Mouse (Mus musculus) hindbrain, embryonic 13.5 days (tissue): ENCODE data around the gene Mfsd14b. TPM values are rescaled to one million over a fixed set of nuclear protein-coding genes. Genes with fewer than 3 reads are reported as not detected.

Experiments used
- ATAC-seq: fragments of 200-750 bp; cut with Nextera tagmentation; 2 replicates; pipeline ENCODE4 v1.8.0; 2017; ENCODE audit warnings: moderate TSS enrichment; ENCODE audit not compliant: low FRiP score
- H3K27ac ChIP-seq: fragments of 300-500 bp; sonication (generic); 2 replicates; pipeline ENCODE4 v1.5.1; 2015; ENCODE audit warnings: inconsistent platforms, mild to moderate bottlenecking, moderate library complexity
- H3K27me3 ChIP-seq: fragments of 300-500 bp; sonication (generic); 2 replicates; pipeline ENCODE4 v1.6.1; 2015; ENCODE audit warnings: mild to moderate bottlenecking, inconsistent platforms
- H3K36me3 ChIP-seq: fragments of 300-500 bp; sonication (generic); 2 replicates; pipeline ENCODE4 v1.6.1; 2015; ENCODE audit warnings: mild to moderate bottlenecking, inconsistent platforms
- H3K4me1 ChIP-seq: fragments of 300-500 bp; sonication (generic); replicated peaks from 2 replicates; pipeline ENCODE4 v1.6.1; 2015; ENCODE audit warnings: inconsistent platforms
- H3K4me2 ChIP-seq: fragments of 300-500 bp; sonication (generic); 2 replicates; pipeline ENCODE4 v1.6.1; 2015; ENCODE audit warnings: inconsistent platforms, mild to moderate bottlenecking, moderate library complexity
- H3K4me3 ChIP-seq: fragments of 300-500 bp; sonication (generic); 2 replicates; pipeline ENCODE4 v1.5.1; 2015; ENCODE audit warnings: mild to moderate bottlenecking, inconsistent platforms
- H3K9ac ChIP-seq: fragments of 300-500 bp; sonication (generic); 2 replicates; pipeline ENCODE4 v1.6.1; 2015; ENCODE audit warnings: mild to moderate bottlenecking, inconsistent platforms
- H3K9me3 ChIP-seq: fragments of 300-500 bp; sonication (generic); 2 replicates; pipeline ENCODE4 v1.6.1; 2016; ENCODE audit warnings: inconsistent platforms
- WGBS: fragments of 180-500 bp; shearing (Covaris S2); methylation state at CpG from one replicate; pipeline ENCODE4 v1.1.7; 2015; 5-methylcytosine and 5-hydroxymethylcytosine counted together
- polyA plus RNA-seq: library from polyadenylated mRNA; unstranded; fragments of >200 nt; fragmentation: Nextera tagmentation; extraction: Ambion mirVana; gene quantifications from 2 replicates; pipeline ENCODE4 v1.2.1, GENCODE M21; 2015

The Mfsd14b gene
- polyA plus RNA-seq, 1 experiment from 2014 or later, result 30.6 TPM

DNA sequence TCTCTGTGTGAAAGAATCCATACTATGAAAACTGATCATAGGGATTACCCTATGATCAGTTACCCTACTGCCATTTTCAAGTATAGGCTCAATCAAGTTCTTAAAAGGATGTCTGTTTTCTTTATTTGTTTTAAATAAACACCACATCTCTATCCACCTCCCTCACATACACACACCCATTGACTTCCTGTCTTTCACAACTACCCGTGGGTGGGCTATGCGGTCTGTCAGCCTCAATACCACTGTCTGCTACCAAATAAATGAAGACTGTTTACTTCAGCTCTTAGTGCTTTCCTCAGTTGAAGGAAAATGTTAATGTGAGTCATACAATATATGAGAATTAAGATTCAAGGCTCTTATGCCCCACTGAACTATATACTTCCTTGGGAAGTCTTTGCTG, 42.8 kb downstream of the Mfsd14b start:
- no peak for ATAC-seq
- H3K4me3 ChIP-seq, result no peak overlapping the region

GRCm38 (mm10) chr13:65052660-65053059, 60.1 kb downstream of the Mfsd14b start, which contains the start of gene Prss47:
Gene Prss47, minus strand, starts transcription at chr13:65052760.
- WGBS, result 92% methylated on average over 9 of the region's 9 CpGs
- no peak for ATAC-seq
- Histone ChIP-seq H3K4me2 (no peak within 1 kb of the TSS), H3K27me3 (no peaks in the 10 kb centered on the region), H3K4me3 (no peak within 1 kb of the TSS), H3K9me3 (no peaks in the 10 kb centered on the region), H3K4me1 (no peaks in the 10 kb centered on the region), H3K9ac (no peak within 1 kb of the TSS), H3K36me3 (no peaks in the 10 kb centered on the region), H3K27ac (no peak within 1 kb of the TSS)

More for the DNA sequence above, 42.8 kb downstream of the Mfsd14b start:
- no peak overlapping the region for H3K9ac ChIP-seq
- H3K9me3 ChIP-seq, result no peaks in the 10 kb centered on the region
- WGBS, result 92% methylated on average over 2 of the region's 2 CpGs
- no peaks in the 10 kb centered on the region for H3K4me1 ChIP-seq
- no peaks in the 10 kb centered on the region for H3K27me3 ChIP-seq
- no peak overlapping the region for H3K27ac ChIP-seq
- H3K36me3 ChIP-seq, result peaks cover 46% of the 10 kb centered on the region
- no peak overlapping the region for H3K4me2 ChIP-seq

DNA sequence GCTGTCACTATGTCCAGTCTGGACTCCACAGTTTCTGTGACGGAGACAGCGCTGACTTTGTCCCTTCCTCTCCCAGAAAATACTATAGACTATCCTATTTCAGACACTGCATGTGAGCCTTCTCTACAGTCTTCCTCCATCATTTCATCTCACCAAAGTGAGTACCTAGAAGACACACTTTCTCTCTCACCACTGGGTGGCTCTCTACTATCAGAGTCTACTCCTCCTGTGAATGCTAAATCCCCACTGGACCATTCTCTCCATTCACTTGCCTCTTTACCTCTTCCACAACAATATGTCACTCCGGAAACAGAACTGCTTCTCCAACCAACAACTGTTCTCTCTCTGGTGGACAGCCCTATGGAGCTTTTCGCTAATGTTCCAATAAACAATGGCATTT, 77.7 kb downstream of the Mfsd14b start:
- no peak overlapping the region for H3K27ac ChIP-seq
- no peak overlapping the region for H3K4me2 ChIP-seq
- no peaks in the 10 kb centered on the region for H3K36me3 ChIP-seq
- no peaks in the 10 kb centered on the region for H3K27me3 ChIP-seq
- H3K9me3 ChIP-seq, result no peaks in the 10 kb centered on the region
- 61% methylated on average over 4 of the region's 4 CpGs for WGBS
- no peak overlapping the region for H3K9ac ChIP-seq
- ATAC-seq, result no peak
- H3K4me3 ChIP-seq, result no peak overlapping the region
- no peaks in the 10 kb centered on the region for H3K4me1 ChIP-seq

- Histone ChIP-seq H3K9me3 (no peaks in the 10 kb centered on the region), H3K4me2 (no peak within 1 kb of the TSS), H3K27ac (no peak within 1 kb of the TSS), H3K9ac (no peak within 1 kb of the TSS), H3K27me3 (no peaks in the 10 kb centered on the region), H3K4me1 (no peaks in the 10 kb centered on the region), H3K36me3 (no peaks in the 10 kb centered on the region), H3K4me3 (no peak within 1 kb of the TSS)
- ATAC-seq, result no peak
These were observed 80.0 kb downstream of the Mfsd14b start, which contains the start of gene Spata31d1c for GRCm38 (mm10) chr13:65032758-65033157. Gene Spata31d1c, plus strand, starts transcription at chr13:65033058.

Other genes starting within 250 kb of the Mfsd14b start
- gene Cntnap3, start 209.0 kb downstream of the Mfsd14b start, polyA plus RNA-seq, result 0.14 and 0.26 TPM in 2 replicates
- gene Spata31, start 195.6 kb downstream of the Mfsd14b start, polyA plus RNA-seq, result not detected in 2 replicates
- not detected in 2 replicates for gene Spata31d1c, start 79.9 kb downstream of the Mfsd14b start, polyA plus RNA-seq
- not detected in 2 replicates for gene Prss47, start 60.2 kb downstream of the Mfsd14b start, polyA plus RNA-seq
- gene Olfr465-ps1, start 25.1 kb upstream of the Mfsd14b start, polyA plus RNA-seq, result not detected in 2 replicates
- gene Olfr466, start 37.3 kb upstream of the Mfsd14b start, polyA plus RNA-seq, result not detected in 2 replicates
- 0.22 TPM in 1 of 2 replicates, not detected in the other for gene Nlrp4f, start 93.0 kb upstream of the Mfsd14b start, polyA plus RNA-seq
- gene Gm10775, start 146.6 kb upstream of the Mfsd14b start, polyA plus RNA-seq, result 0.14 and 0.16 TPM in 2 replicates
- 18.1 and 22.4 TPM in 2 replicates for gene Zfp369, start 165.8 kb upstream of the Mfsd14b start, polyA plus RNA-seq